Mouse (Mus musculus): ENCODE data around the gene Suds3. TPM values are rescaled to one million over a fixed set of nuclear protein-coding genes. Genes with fewer than 3 reads are reported as not detected.
A peak's percentile ranks its signal among the peaks of the same experiment; 100 is the strongest.

The Suds3 gene
- total and polyA plus RNA-seq, 3 experiments: 67.8 to 102 TPM; not detected in 1

DNA sequence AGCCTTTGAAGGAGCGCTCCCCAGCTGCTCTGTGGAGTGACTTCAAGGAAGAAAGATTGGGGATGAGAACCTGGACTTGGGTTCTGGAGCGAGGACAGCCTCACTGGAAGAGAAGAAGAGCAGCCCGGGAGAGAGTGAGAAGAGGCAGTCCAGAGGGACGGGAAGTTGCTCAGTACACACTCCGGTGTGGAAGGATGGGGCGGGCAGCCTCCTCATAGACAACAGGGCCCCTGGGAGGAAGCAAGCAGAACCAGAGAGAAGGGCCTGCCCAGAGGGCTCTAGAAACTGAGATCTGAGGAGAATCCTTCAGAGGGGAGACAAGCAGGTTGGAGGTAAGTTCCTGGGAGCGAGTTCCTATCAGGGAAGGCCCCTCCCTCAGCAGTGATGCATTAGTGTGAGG, 24.5 kb upstream of the Suds3 start:
- Histone ChIP-seq H3K36me3 (ENCODE audit: control insufficient read depth in 1 of 2, insufficient read depth in 2 of 2, low read length in 2 of 2) (peaks cover under 1 to 27% of the 10 kb centered on the region in 2 experiments), H3K27ac (ENCODE audit: control insufficient read depth, low read depth, low read length) (no peak overlapping the region), H3K9me3 (replicated peaks; ENCODE audit: insufficient read depth, low read length) (no peaks in the 10 kb centered on the region), H3K27me3 (ENCODE audit: control insufficient read depth in 1 of 2, insufficient read depth in 2 of 2, low read length in 2 of 2) (no peaks in the 10 kb centered on the region), H3K4me3 (ENCODE audit: control insufficient read depth in 1 of 2, insufficient read depth in 1 of 2, low read depth in 2 of 2, low read length in 2 of 2) (no peak overlapping the region), H3K4me1 (ENCODE audit: control insufficient read depth in 1 of 2, insufficient read depth in 2 of 2, low read length in 2 of 2) (peaks cover 13 to 25% of the 10 kb centered on the region in 2 experiments), H3K79me2 (ENCODE audit: control insufficient read depth, insufficient read depth, low read length, poor library complexity) (peaks cover 84% of the 10 kb centered on the region), H3K9ac (ENCODE audit: control insufficient read depth, low read depth, low read length, poor library complexity, severe bottlenecking) (no peak overlapping the region)
- DNase-seq (ENCODE audit: low read depth, low spot score): no peak
- no peak for TF ChIP-seq GATA1 (IDR thresholded peaks at IDR 0.05; ENCODE audit: low read depth, low read length)
- no peak for TF ChIP-seq JUND (IDR thresholded peaks at IDR 0.05; ENCODE audit: low read depth, low read length)
- TF ChIP-seq ELF1 (IDR thresholded peaks at IDR 0.05; ENCODE audit: low read depth, low read length): no peak
- TF ChIP-seq TBP (IDR thresholded peaks at IDR 0.05; ENCODE audit: low read depth, low read length): no peak
- TF ChIP-seq RAD21 (IDR thresholded peaks at IDR 0.05; ENCODE audit: low read depth, low read length): no peak
- no peak for TF ChIP-seq ETS1 (IDR thresholded peaks at IDR 0.05; ENCODE audit: low read depth, low read length)
- TF ChIP-seq SMC3 (IDR thresholded peaks at IDR 0.05; ENCODE audit: low read depth, low read length): no peak
- no peak for TF ChIP-seq BHLHE40 (IDR thresholded peaks at IDR 0.05; ENCODE audit: borderline replicate concordance, low read depth, low read length)
- no peak for TF ChIP-seq POLR2AphosphoS5 (IDR thresholded peaks at IDR 0.05; ENCODE audit: borderline replicate concordance, low read depth, low read length)
- no peak for TF ChIP-seq MAZ (IDR thresholded peaks at IDR 0.05; ENCODE audit: low read depth, low read length)
- no peak for TF ChIP-seq CHD2 (IDR thresholded peaks at IDR 0.05; ENCODE audit: low read length)
- TF ChIP-seq E2F4 (IDR thresholded peaks at IDR 0.05; ENCODE audit: borderline replicate concordance, low read depth, low read length): no peak

DNA sequence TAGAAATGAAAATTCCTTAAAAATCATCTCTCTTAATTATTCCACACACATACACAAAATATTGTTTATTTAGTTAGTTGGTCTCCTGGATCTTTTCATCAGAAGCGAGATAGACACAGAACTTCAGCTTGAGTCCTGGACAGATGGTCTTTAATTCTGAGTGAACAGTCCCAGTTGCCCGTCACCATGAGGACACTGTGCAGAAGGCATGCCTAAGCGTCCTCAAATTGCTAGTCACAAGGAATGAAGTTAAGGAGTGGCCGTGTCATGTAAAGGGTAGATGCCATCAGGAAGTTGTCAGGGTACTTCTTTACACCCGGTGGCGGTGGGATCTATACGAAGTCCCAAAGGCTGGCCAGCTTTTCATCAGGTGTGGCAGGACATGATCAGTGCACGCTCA, 23.9 kb upstream of the Suds3 start:
- no peak overlapping the region for H3K4me3 ChIP-seq (ENCODE audit: control insufficient read depth in 1 of 2, insufficient read depth in 1 of 2, low read depth in 2 of 2, low read length in 2 of 2)
- H3K9ac ChIP-seq (ENCODE audit: control insufficient read depth, low read depth, low read length, poor library complexity, severe bottlenecking): no peak overlapping the region
- H3K36me3 ChIP-seq (ENCODE audit: control insufficient read depth in 1 of 2, insufficient read depth in 2 of 2, low read length in 2 of 2): peaks cover 0 to 26% of the 10 kb centered on the region in 2 experiments

DNA sequence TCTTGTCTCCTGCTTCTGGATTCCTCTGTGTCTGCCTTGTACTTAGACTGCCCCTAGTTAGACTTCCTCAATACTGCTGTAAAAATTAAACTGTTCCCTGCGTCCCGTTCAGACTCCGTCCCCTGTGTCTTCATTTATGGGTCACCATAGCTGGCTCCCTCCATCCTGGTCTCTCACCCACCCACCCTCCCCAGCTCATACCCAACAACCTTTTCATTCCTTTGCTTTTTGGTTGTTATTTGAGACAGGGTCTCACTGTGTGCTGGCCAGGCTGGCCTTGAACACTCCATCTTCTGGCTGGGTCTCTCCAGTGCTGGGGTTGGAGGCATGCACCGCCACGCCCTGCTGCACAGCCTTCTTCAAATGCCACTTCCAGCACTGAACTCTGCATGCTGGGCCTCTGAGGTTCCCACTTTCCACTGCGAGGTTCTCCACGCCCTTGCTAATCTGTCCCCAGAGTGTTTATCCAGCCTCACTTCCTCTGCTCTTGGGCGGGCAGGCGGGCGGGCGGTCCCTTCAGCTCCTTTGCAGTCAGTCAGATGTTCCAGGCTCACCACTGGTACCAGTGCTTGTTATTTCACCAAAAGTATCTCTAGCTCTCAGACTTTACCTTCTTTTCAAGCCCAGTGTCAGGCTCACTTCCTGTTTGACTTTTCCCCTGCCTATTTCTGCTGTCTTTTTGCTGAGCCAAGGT, 22.5 kb upstream of the Suds3 start:
- no peaks in the 10 kb centered on the region for H3K27me3 ChIP-seq (ENCODE audit: control insufficient read depth in 1 of 2, insufficient read depth in 2 of 2, low read length in 2 of 2)
- peak; percentile 95 for DNase-seq (ENCODE audit: low read depth, low spot score)
- H3K36me3 ChIP-seq (ENCODE audit: control insufficient read depth in 1 of 2, insufficient read depth in 2 of 2, low read length in 2 of 2): peaks cover 0 to 28% of the 10 kb centered on the region in 2 experiments
- H3K9me3 ChIP-seq (replicated peaks; ENCODE audit: insufficient read depth, low read length): no peaks in the 10 kb centered on the region
- H3K4me1 ChIP-seq (ENCODE audit: control insufficient read depth in 1 of 2, insufficient read depth in 2 of 2, low read length in 2 of 2): peaks cover 13 to 33% of the 10 kb centered on the region in 2 experiments
- H3K4me3 ChIP-seq (ENCODE audit: control insufficient read depth in 1 of 2, insufficient read depth in 1 of 2, low read depth in 2 of 2, low read length in 2 of 2): peak overlapping the region; percentile 39 to 76
- peak overlapping the region; percentile 72 for H3K9ac ChIP-seq (ENCODE audit: control insufficient read depth, low read depth, low read length, poor library complexity, severe bottlenecking)
- H3K27ac ChIP-seq (ENCODE audit: control insufficient read depth, low read depth, low read length): peak overlapping the region; percentile 93
- peaks cover 78% of the 10 kb centered on the region for H3K79me2 ChIP-seq (ENCODE audit: control insufficient read depth, insufficient read depth, low read length, poor library complexity)
- TF ChIP-seq MAFK (IDR thresholded peaks at IDR 0.05; ENCODE audit: borderline replicate concordance, low read depth, low read length): no peak
- peak; percentile 83 for TF ChIP-seq ETS1 (IDR thresholded peaks at IDR 0.05; ENCODE audit: low read depth, low read length)
- TF ChIP-seq TAL1 (IDR thresholded peaks at IDR 0.05; ENCODE audit: low read length): peak; percentile 78
- TF ChIP-seq CHD1 (IDR thresholded peaks at IDR 0.05; ENCODE audit: low read depth, low read length): peak; percentile 75; the same call in 1 of the 2 replicates
- TF ChIP-seq SMC3 (IDR thresholded peaks at IDR 0.05; ENCODE audit: low read depth, low read length): 0 out of 2 replicates have a peak, but pooled peaks have one; percentile 2
- peak; percentile 93 for TF ChIP-seq MXI1 (IDR thresholded peaks at IDR 0.05; ENCODE audit: low read depth, low read length)
- TF ChIP-seq ZMIZ1 (IDR thresholded peaks at IDR 0.05; ENCODE audit: low read depth, low read length): 0 out of 2 replicates have a peak, but pooled peaks have one; percentile 36
- TF ChIP-seq BHLHE40 (IDR thresholded peaks at IDR 0.05; ENCODE audit: borderline replicate concordance, low read depth, low read length): 0 out of 2 replicates have a peak, but pooled peaks have one; percentile 8
- TF ChIP-seq ZKSCAN1 (IDR thresholded peaks at IDR 0.05; ENCODE audit: low read depth, low read length): peak; percentile 55; the same call in 1 of the 2 replicates
- no peak for TF ChIP-seq CHD2 (IDR thresholded peaks at IDR 0.05; ENCODE audit: low read length)
- no peak for TF ChIP-seq USF1 (IDR thresholded peaks at IDR 0.05; ENCODE audit: low read depth, low read length)
- TF ChIP-seq MAX (IDR thresholded peaks at IDR 0.05; ENCODE audit: low read length): peak; percentile 82
- TF ChIP-seq MYB (IDR thresholded peaks at IDR 0.05; ENCODE audit: low read depth, low read length): no peak
- no peak for TF ChIP-seq GABPA (IDR thresholded peaks at IDR 0.05; ENCODE audit: low read depth, low read length)
- TF ChIP-seq TBP (IDR thresholded peaks at IDR 0.05; ENCODE audit: low read depth, low read length): peak; percentile 88

More for the DNA sequence above, 23.9 kb upstream of the Suds3 start:
- Histone ChIP-seq H3K27me3 (ENCODE audit: control insufficient read depth in 1 of 2, insufficient read depth in 2 of 2, low read length in 2 of 2) (no peaks in the 10 kb centered on the region), H3K27ac (ENCODE audit: control insufficient read depth, low read depth, low read length) (no peak overlapping the region), H3K9me3 (replicated peaks; ENCODE audit: insufficient read depth, low read length) (no peaks in the 10 kb centered on the region), H3K4me1 (ENCODE audit: control insufficient read depth in 1 of 2, insufficient read depth in 2 of 2, low read length in 2 of 2) (peaks cover 13 to 25% of the 10 kb centered on the region in 2 experiments), H3K79me2 (ENCODE audit: control insufficient read depth, insufficient read depth, low read length, poor library complexity) (peaks cover 83% of the 10 kb centered on the region)
- DNase-seq (ENCODE audit: low read depth, low spot score): no peak
- TF ChIP-seq RCOR1 (IDR thresholded peaks at IDR 0.05; ENCODE audit: low read depth, low read length): no peak
- no peak for TF ChIP-seq ZMIZ1 (IDR thresholded peaks at IDR 0.05; ENCODE audit: low read depth, low read length)
- TF ChIP-seq MAFK (IDR thresholded peaks at IDR 0.05; ENCODE audit: borderline replicate concordance, low read depth, low read length): no peak
- TF ChIP-seq TCF12 (IDR thresholded peaks at IDR 0.05; ENCODE audit: low read depth, low read length): no peak
- no peak for TF ChIP-seq SIN3A (IDR thresholded peaks at IDR 0.05; ENCODE audit: low read length)
- no peak for TF ChIP-seq KAT2A (conservative IDR thresholded peaks at IDR 0.05; ENCODE audit: low read depth, low read length)

Data from MEL (cell line).